Mouse (Mus musculus): Measurements from ENCODE around the gene Ndfip2. TPM values are rescaled to one million over a fixed set of nuclear protein-coding genes. Genes with fewer than 3 reads are reported as not detected.

Gene Ndfip2
- total and polyA plus RNA-seq, 3 experiments, result 13.7 to 26.3 TPM; not detected in 1

DNA sequence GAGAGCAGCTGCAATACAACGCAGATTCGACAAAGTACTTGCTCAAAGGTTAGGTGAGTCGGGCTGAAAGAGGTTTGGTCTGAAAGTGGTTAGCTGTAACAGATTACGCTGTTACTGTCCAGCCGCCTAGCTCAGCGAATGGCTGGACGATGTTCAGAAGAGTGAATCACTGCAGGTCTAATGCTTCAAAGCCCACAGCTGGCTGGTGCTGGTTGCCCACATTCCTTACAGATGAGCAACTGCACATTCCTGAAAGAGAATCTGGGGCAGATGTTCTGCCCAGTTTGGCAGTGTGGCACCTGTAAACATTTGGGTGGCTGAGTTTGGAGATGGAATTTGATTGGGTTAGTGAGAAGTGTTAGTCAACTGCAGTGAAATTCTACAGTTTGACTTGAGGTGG is 2.8 kb upstream of the Ndfip2 start:
- H3K4me3 ChIP-seq (ENCODE audit: control insufficient read depth in 1 of 2, insufficient read depth in 1 of 2, low read depth in 2 of 2, low read length in 2 of 2), result no peak overlapping the region
- H3K79me2 ChIP-seq (ENCODE audit: control insufficient read depth, insufficient read depth, low read length, poor library complexity), result peaks cover 8% of the 10 kb centered on the region
- no peak overlapping the region for H3K27ac ChIP-seq (ENCODE audit: control insufficient read depth, low read depth, low read length)
- peaks cover 0 to 5% of the 10 kb centered on the region in 2 experiments; a peak in 2 of 4 replicates for H3K36me3 ChIP-seq (ENCODE audit: control insufficient read depth in 1 of 2, insufficient read depth in 2 of 2, low read length in 2 of 2)
- no peak for DNase-seq (ENCODE audit: low read depth, low spot score)
- no peak for TF ChIP-seq SMC3 (IDR thresholded peaks at IDR 0.05; ENCODE audit: low read depth, low read length)
- no peak for TF ChIP-seq TBP (IDR thresholded peaks at IDR 0.05; ENCODE audit: low read depth, low read length)
- TF ChIP-seq UBTF (IDR thresholded peaks at IDR 0.05; ENCODE audit: borderline replicate concordance, insufficient read depth, low read depth, low read length), result no peak
- no peak for TF ChIP-seq EP300 (IDR thresholded peaks at IDR 0.05; ENCODE audit: low read depth in 1 of 2, low read length in 2 of 2)
- no peak for TF ChIP-seq RAD21 (IDR thresholded peaks at IDR 0.05; ENCODE audit: low read depth, low read length)
- TF ChIP-seq CHD2 (IDR thresholded peaks at IDR 0.05; ENCODE audit: low read length), result no peak
- TF ChIP-seq USF1 (IDR thresholded peaks at IDR 0.05; ENCODE audit: low read depth, low read length), result no peak
- TF ChIP-seq KAT2A (conservative IDR thresholded peaks at IDR 0.05; ENCODE audit: low read depth, low read length), result no peak
- no peaks in the 10 kb centered on the region; a peak in 1 of 4 replicates for H3K27me3 ChIP-seq (ENCODE audit: control insufficient read depth in 1 of 2, insufficient read depth in 2 of 2, low read length in 2 of 2)
- H3K4me1 ChIP-seq (ENCODE audit: control insufficient read depth in 1 of 2, insufficient read depth in 2 of 2, low read length in 2 of 2), result no peaks in the 10 kb centered on the region
- no peak overlapping the region for H3K9ac ChIP-seq (ENCODE audit: control insufficient read depth, low read depth, low read length, poor library complexity, severe bottlenecking)
- H3K9me3 ChIP-seq (replicated peaks; ENCODE audit: insufficient read depth, low read length), result no peaks in the 10 kb centered on the region

DNA sequence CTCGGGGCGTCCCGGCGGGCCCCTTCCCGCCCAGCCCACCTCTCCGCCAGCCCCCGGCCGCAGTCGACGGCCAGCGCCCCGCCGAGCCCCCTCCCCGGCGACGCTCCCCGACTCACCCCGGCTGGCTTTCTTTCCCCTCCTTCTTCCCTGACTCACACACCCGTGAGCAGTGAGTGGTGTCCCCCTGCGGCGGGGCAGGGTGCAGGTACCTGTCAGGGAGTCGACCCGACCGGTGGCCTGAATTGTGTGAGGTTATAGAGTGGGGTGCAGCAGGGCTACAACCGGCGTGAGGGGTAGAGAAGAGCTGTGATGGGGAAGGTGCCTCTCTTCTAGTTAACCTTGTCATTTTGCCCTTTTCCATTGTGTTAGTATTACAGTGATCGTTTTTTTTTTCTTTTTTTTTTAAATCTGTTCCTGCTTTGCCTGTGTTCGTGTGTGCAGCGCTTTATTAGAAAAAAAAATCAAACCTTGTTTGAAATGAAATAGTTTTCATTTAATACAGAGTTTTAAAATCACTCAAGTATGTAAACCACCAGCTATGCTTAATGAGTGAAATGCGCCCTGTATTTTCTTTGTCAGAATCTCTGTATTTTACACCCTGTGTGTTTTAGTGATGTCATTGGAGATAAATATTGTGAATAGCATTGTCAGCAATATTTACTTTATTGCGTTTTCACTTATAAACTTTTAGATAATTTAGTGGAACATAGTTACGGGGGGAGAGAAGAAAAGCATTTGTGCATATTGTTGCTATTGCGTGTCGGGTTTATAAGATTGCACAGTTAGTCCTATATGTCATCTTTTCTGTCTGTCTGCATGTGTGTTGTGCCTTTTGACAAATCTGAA is 885 bp downstream of the Ndfip2 start:
- Histone ChIP-seq H3K4me1 (ENCODE audit: control insufficient read depth in 1 of 2, insufficient read depth in 2 of 2, low read length in 2 of 2) (no peaks in the 10 kb centered on the region), H3K9me3 (replicated peaks; ENCODE audit: insufficient read depth, low read length) (no peaks in the 10 kb centered on the region), H3K79me2 (ENCODE audit: control insufficient read depth, insufficient read depth, low read length, poor library complexity) (peaks cover 16% of the 10 kb centered on the region), H3K4me3 (ENCODE audit: control insufficient read depth in 1 of 2, insufficient read depth in 1 of 2, low read depth in 2 of 2, low read length in 2 of 2) (peak overlapping the region; percentile 81 to 93), H3K36me3 (ENCODE audit: control insufficient read depth in 1 of 2, insufficient read depth in 2 of 2, low read length in 2 of 2) (peaks cover 0 to 5% of the 10 kb centered on the region in 2 experiments; a peak in 3 of 4 replicates), H3K27me3 (ENCODE audit: control insufficient read depth in 1 of 2, insufficient read depth in 2 of 2, low read length in 2 of 2) (no peaks in the 10 kb centered on the region), H3K27ac (ENCODE audit: control insufficient read depth, low read depth, low read length) (peak overlapping the region; percentile 41; the same call in 1 of the 2 replicates), H3K9ac (ENCODE audit: control insufficient read depth, low read depth, low read length, poor library complexity, severe bottlenecking) (peak overlapping the region; percentile 84)
- TF ChIP-seq MYB (IDR thresholded peaks at IDR 0.05; ENCODE audit: low read depth, low read length) (no peak), ZNF384 (IDR thresholded peaks at IDR 0.05; ENCODE audit: low read depth, low read length) (peak; percentile 64), MAFK (IDR thresholded peaks at IDR 0.05; ENCODE audit: borderline replicate concordance, low read depth, low read length) (peak; percentile 84; the same call in 1 of the 2 replicates)
- DNase-seq (ENCODE audit: low read depth, low spot score), result peak; percentile 54

DNA sequence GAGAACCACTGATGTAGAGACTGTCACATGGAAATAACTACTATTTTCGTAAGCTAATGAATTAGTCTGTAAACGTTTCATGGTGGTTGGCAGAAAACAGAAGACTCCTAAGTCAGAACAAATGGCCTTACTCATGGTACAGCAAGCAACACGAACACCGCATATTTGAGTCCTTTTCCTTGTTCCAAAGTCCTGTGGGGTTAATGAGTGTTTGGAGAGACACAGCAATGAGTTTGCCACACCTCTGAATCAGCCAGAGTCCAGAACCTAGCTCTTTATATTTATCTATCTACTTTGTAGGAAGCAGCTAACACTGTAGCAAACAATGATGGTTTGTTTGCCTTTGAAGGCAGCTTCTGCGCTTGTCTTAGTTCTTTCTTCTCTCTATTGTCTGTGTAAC is 4.5 kb downstream of the Ndfip2 start:
- no peaks in the 10 kb centered on the region for H3K27me3 ChIP-seq (ENCODE audit: control insufficient read depth in 1 of 2, insufficient read depth in 2 of 2, low read length in 2 of 2)
- H3K36me3 ChIP-seq (ENCODE audit: control insufficient read depth in 1 of 2, insufficient read depth in 2 of 2, low read length in 2 of 2), result peaks cover 0 to 3% of the 10 kb centered on the region in 2 experiments; a peak in 3 of 4 replicates
- H3K4me3 ChIP-seq (ENCODE audit: control insufficient read depth in 1 of 2, insufficient read depth in 1 of 2, low read depth in 2 of 2, low read length in 2 of 2), result no peak overlapping the region
- H3K9me3 ChIP-seq (replicated peaks; ENCODE audit: insufficient read depth, low read length), result no peaks in the 10 kb centered on the region
- DNase-seq (ENCODE audit: low read depth, low spot score), result no peak
- H3K4me1 ChIP-seq (ENCODE audit: control insufficient read depth in 1 of 2, insufficient read depth in 2 of 2, low read length in 2 of 2), result no peaks in the 10 kb centered on the region
- peaks cover 17% of the 10 kb centered on the region for H3K79me2 ChIP-seq (ENCODE audit: control insufficient read depth, insufficient read depth, low read length, poor library complexity)
- H3K27ac ChIP-seq (ENCODE audit: control insufficient read depth, low read depth, low read length), result no peak overlapping the region
- H3K9ac ChIP-seq (ENCODE audit: control insufficient read depth, low read depth, low read length, poor library complexity, severe bottlenecking), result no peak overlapping the region
- TF ChIP-seq CHD1 (IDR thresholded peaks at IDR 0.05; ENCODE audit: low read depth, low read length) (no peak), ZC3H11A (IDR thresholded peaks at IDR 0.05; ENCODE audit: low read depth, low read length) (no peak), USF1 (IDR thresholded peaks at IDR 0.05; ENCODE audit: low read depth, low read length) (no peak), SMC3 (IDR thresholded peaks at IDR 0.05; ENCODE audit: low read depth, low read length) (no peak), MEF2A (IDR thresholded peaks at IDR 0.05; ENCODE audit: extremely low read depth, insufficient replicate concordance, low read depth, low read length, poor library complexity, severe bottlenecking) (no peak), SIN3A (IDR thresholded peaks at IDR 0.05; ENCODE audit: low read length) (no peak), HCFC1 (IDR thresholded peaks at IDR 0.05; ENCODE audit: low read depth, low read length) (no peak)
